Mouse (Mus musculus) activated CD4-positive, CD25-positive, alpha-beta regulatory T cell (primary cell): ENCODE results near the gene Tagln2. TPM values are rescaled to one million over a fixed set of nuclear protein-coding genes. Genes with fewer than 3 reads are reported as not detected.

Source experiments
- polyA plus RNA-seq, 2 experiments: library from polyadenylated mRNA; unstranded; fragments of 100-300 nt; shearing (Covaris generic); gene quantifications; one replicate each; pipeline ENCODE4 v1.2.1; 2017

The Tagln2 gene
- 100 to 1,000 TPM; 173 to 356 TPM for polyA plus RNA-seq

DNA sequence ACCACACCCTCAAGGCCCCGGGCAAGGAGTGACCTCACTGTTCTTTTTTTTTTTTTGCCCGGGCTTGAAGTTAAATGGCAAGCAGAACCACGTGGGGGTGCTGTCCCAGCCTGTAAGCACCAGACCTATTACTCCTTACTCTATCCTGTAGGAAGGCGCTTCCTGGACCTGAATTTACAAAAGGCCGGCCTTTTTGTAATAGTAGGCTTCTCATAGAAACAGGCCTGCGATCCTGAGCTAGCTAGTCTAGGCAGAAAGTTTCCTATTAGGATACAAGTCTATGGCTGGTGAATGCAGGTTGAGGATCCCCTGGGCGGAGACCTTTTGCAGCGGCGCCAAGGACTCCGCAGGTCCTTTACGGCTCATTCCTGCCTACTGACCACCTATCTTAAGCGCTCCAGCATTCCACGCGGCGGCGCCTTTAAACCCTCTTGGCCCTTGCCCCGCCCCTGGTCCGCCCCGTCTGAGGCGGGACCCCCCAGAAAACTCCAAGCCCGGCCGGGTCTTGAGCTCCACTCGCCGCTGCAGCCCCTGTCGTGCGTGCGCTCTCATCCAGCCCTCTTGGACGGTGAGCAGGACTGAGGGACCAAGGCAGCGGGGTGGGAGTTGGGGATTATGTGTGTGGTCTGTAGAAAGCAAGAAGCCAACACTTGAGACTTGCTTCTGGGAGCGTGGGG is at the start of gene Tagln2:
Gene Tagln2, plus strand, starts transcription at position 283 of the 677 bp plus-strand sequence.

DNA sequence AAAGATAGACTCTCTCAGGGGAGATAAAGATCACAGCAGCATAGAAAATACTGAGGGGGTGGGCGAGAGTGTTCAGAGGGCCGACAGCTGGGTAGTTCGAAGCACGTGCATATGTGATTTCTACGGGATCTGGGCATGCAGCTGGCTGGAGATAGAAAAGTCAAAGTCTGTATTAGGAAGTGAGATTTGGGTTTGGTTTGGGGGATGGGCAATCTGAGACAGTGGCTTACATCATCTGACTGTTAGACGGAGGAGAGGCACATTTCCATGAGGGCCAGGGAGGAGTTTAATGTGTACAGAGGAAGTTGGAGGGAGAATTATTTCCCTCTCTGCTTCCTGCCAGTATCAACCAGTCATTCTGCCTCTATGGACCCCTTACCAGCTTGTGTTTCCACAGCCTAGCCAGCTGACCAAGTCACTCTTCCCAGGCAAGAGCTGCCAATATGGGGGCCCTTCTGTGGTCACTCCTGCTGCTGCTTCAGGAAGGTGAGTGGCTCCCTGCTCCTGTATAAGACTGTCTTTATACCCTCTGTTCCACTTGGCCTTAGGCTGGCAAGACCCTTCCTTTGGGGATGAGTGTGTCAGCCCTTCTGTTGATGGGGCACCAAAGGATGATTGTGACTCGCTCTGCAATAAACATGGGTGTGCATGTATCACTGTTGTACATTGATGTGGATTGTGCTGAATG is 24.6 kb upstream of the Tagln2 start, which contains the start of gene Slamf9:
Gene Slamf9, plus strand, starts transcription at position 305 of the 688 bp plus-strand sequence.

DNA sequence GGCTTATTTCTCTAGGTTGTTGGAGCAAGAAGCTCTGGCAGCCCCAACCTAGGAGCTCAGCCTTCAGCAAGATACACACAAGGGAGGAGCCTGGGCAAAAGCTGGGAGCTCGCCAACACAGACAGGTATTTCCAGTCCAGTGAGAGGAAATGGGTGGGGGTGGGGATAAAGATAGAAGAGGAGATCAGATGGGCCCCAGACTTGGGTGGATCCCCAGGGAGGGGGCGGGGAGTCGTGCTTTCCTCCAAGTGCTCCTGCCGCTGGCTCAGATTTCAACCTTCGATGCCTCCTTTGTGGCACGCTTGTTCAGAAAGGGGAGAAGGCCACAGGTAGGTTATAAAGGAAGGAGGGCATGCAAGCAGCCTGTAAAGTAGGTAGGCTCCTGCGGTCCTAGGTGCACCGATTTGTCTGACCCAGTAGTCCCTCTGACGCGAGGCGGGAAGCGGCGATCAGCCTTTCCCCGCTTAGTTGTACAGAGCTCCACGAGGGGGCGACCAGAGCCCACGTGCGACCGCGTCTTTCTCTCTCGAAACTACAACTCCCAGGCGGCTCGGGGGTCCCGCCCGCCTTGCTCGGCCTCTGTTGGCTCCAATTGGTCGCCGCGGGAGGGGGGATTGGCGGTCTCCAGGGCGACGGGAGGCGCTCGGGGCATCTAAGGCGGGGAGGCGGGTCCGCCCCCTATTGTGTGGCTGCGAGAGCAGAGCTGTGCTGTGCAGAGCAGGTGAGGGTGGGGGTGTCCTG is 18.1 kb upstream of the Tagln2 start, which contains the start of gene Igsf9:
Gene Igsf9, plus strand, starts transcription at position 249 of the 741 bp plus-strand sequence.

GRCm38 (mm10) chr1:172520576-172521440 is 21.0 kb downstream of the Tagln2 start, which contains the start of gene Cfap45:
Gene Cfap45 (plus strand): TSS chr1:172520801.

GRCm38 (mm10) chr1:172555638-172556037 is 55.8 kb downstream of the Tagln2 start, which contains the start of gene Vsig8:
Gene Vsig8 (plus strand): TSS chr1:172555938.

Other genes starting within 250 kb of the Tagln2 start
- gene Atp1a4, start 241.6 kb upstream of the Tagln2 start, polyA plus RNA-seq: not detected
- gene Igsf8, start 238.4 kb upstream of the Tagln2 start, polyA plus RNA-seq: 10 to 100 TPM; 15.4 to 31.1 TPM
- under 1 TPM; 0.17 to 0.42 TPM for gene Atp1a2, start 202.0 kb upstream of the Tagln2 start, polyA plus RNA-seq
- gene Kcnj9, start 170.7 kb upstream of the Tagln2 start, polyA plus RNA-seq: not detected
- not detected for gene Kcnj10, start 158.8 kb upstream of the Tagln2 start, polyA plus RNA-seq
- 1 to 10 TPM; 6.4 to 6.8 TPM for gene Pigm, start 123.5 kb upstream of the Tagln2 start, polyA plus RNA-seq
- gene Slamf9, start 24.7 kb upstream of the Tagln2 start, polyA plus RNA-seq: not detected
- gene Igsf9, start 18.3 kb upstream of the Tagln2 start, polyA plus RNA-seq: under 1 TPM; 0.18 to 0.48 TPM
- gene Cfap45, start 20.8 kb downstream of the Tagln2 start, polyA plus RNA-seq: 1 to 10 TPM in 1 of 2 experiments, under 1 TPM in 1; 0.21 to 1.2 TPM
- not detected for gene Vsig8, start 55.9 kb downstream of the Tagln2 start, polyA plus RNA-seq
- 1 to 10 TPM in 1 of 2 experiments, under 1 TPM in 1; 0.25 to 1.2 TPM for gene Slamf8, start 90.5 kb downstream of the Tagln2 start, polyA plus RNA-seq
- not detected for gene Fcrl6, start 102.5 kb downstream of the Tagln2 start, polyA plus RNA-seq
- gene Dusp23, start 132.9 kb downstream of the Tagln2 start, polyA plus RNA-seq: 1 to 10 TPM; 4.4 to 5.8 TPM
- not detected for gene Crp, start 198.0 kb downstream of the Tagln2 start, polyA plus RNA-seq